Mouse (Mus musculus): ENCODE measurements around the gene Ctsh.

- TF ChIP-seq CTCF (IDR thresholded peaks at IDR 0.05; ENCODE audit: low read depth) (0 out of 2 replicates have a peak, but pooled peaks have one; percentile 3), EP300 (IDR thresholded peaks at IDR 0.05; ENCODE audit: low read depth) (no peak)
These were observed 60.8 kb downstream of the Ctsh start, which contains the start of gene Morf4l1 for GRCm38 (mm10) chr9:90114567-90115307.

Measured in liver, embryonic 14.5 days (tissue).